Mouse (Mus musculus) right cerebral cortex, adult 18-20 months (tissue): Measurements from ENCODE around the gene Trit1.

Source experiments
- DNase-seq: peaks from one replicate; pipeline ENCODE4 v3.0.0; 2022; ENCODE audit warnings: mixed read lengths

Trit1 gene

GRCm38 (mm10) chr4:123050681-123051211, 34.3 kb downstream of the Trit1 start:
- peak; percentile 49 for DNase-seq

GRCm38 (mm10) chr4:123053179-123053578, 36.8 kb downstream of the Trit1 start:
- DNase-seq = peak; percentile 71

- peak; percentile 85 for DNase-seq
Observed at GRCm38 (mm10) chr4:123054172-123054790, 37.9 kb downstream of the Trit1 start.

GRCm38 (mm10) chr4:123056560-123057109, 40.2 kb downstream of the Trit1 start:
- DNase-seq = no peak

GRCm38 (mm10) chr4:123057957-123058356, 41.6 kb downstream of the Trit1 start:
- DNase-seq = no peak

- no peak for DNase-seq
Observed at GRCm38 (mm10) chr4:123061744-123062143, 45.3 kb downstream of the Trit1 start.

- no peak for DNase-seq
Observed at GRCm38 (mm10) chr4:123068646-123069045, 52.2 kb downstream of the Trit1 start.

GRCm38 (mm10) chr4:123071266-123071966, 55.0 kb downstream of the Trit1 start:
- DNase-seq = peak; percentile 31

- DNase-seq = no peak
Observed at GRCm38 (mm10) chr4:123076928-123077327, 60.5 kb downstream of the Trit1 start.

GRCm38 (mm10) chr4:123078231-123078630, 61.8 kb downstream of the Trit1 start:
- no peak for DNase-seq

GRCm38 (mm10) chr4:123080791-123081190, 64.4 kb downstream of the Trit1 start:
- peak; percentile 43 for DNase-seq

GRCm38 (mm10) chr4:123082283-123083163, 66.1 kb downstream of the Trit1 start:
- DNase-seq = peak; percentile 62

- DNase-seq = no peak
Observed at GRCm38 (mm10) chr4:123083323-123083902, 67.0 kb downstream of the Trit1 start.

GRCm38 (mm10) chr4:123085290-123085689, 68.9 kb downstream of the Trit1 start:
- no peak for DNase-seq

GRCm38 (mm10) chr4:123086381-123086780, 70.0 kb downstream of the Trit1 start:
- no peak for DNase-seq

GRCm38 (mm10) chr4:123092621-123093020, 76.2 kb downstream of the Trit1 start:
- DNase-seq = no peak

- no peak for DNase-seq
Observed at GRCm38 (mm10) chr4:123093064-123093776, 76.8 kb downstream of the Trit1 start.

GRCm38 (mm10) chr4:123093869-123094268, 77.5 kb downstream of the Trit1 start:
- no peak for DNase-seq
